Mouse (Mus musculus) G1E-ER4 (cell line): ENCODE results near the gene Tspan15. TPM values are rescaled to one million over a fixed set of nuclear protein-coding genes. Genes with fewer than 3 reads are reported as not detected.

Experiments used
- GATA1 ChIP-seq: IDR thresholded peaks from one replicate; pipeline ENCODE4 v1.8.0; 2012; ENCODE audit warnings: low read length, inconsistent platforms
- polyA plus RNA-seq: library from polyadenylated mRNA; stranded (reverse); fragments of >175 nt; gene quantifications from 2 replicates; pipeline ENCODE4 v1.2.3, GENCODE M21; 2012

The Tspan15 gene
- polyA plus RNA-seq, 1 experiment: 0.70 TPM

GRCm38 (mm10) chr10:62179944-62180343 is 51.1 kb downstream of the Tspan15 start:
- TF ChIP-seq GATA1: no peak

- TF ChIP-seq GATA1: no peak
These were observed 56.3 kb downstream of the Tspan15 start for GRCm38 (mm10) chr10:62174533-62175313.

- TF ChIP-seq GATA1: no peak
These were observed 57.1 kb downstream of the Tspan15 start for GRCm38 (mm10) chr10:62173941-62174448.

- no peak for TF ChIP-seq GATA1
These were observed 58.1 kb downstream of the Tspan15 start for GRCm38 (mm10) chr10:62172841-62173553.

GRCm38 (mm10) chr10:62162410-62162809 is 68.6 kb downstream of the Tspan15 start:
- no peak for TF ChIP-seq GATA1

GRCm38 (mm10) chr10:62149929-62150328 is 81.1 kb downstream of the Tspan15 start:
- no peak for TF ChIP-seq GATA1

- TF ChIP-seq GATA1: no peak
These were observed 83.4 kb downstream of the Tspan15 start for GRCm38 (mm10) chr10:62147466-62148248.

GRCm38 (mm10) chr10:62145957-62146356 is 85.1 kb downstream of the Tspan15 start:
- TF ChIP-seq GATA1: no peak

GRCm38 (mm10) chr10:62143820-62144219 is 87.2 kb downstream of the Tspan15 start, which contains the start of gene Fam241b:
TSS of gene Fam241b (minus strand) at chr10:62143920.
- TF ChIP-seq GATA1: no peak

- TF ChIP-seq GATA1: no peak
These were observed 93.0 kb downstream of the Tspan15 start for GRCm38 (mm10) chr10:62138040-62138439.

GRCm38 (mm10) chr10:62137150-62137549 is 93.9 kb downstream of the Tspan15 start:
- no peak for TF ChIP-seq GATA1

GRCm38 (mm10) chr10:62135696-62136470 is 95.2 kb downstream of the Tspan15 start:
- no peak for TF ChIP-seq GATA1

Other genes starting within 250 kb of the Tspan15 start
- not detected in 2 replicates for gene Neurog3, start 98.2 kb downstream of the Tspan15 start, polyA plus RNA-seq
- 3.8 and 4.6 TPM in 2 replicates for gene Fam241b, start 87.3 kb downstream of the Tspan15 start, polyA plus RNA-seq
- not detected in 2 replicates for gene Tacr2, start 21.2 kb upstream of the Tspan15 start, polyA plus RNA-seq
- 295 and 311 TPM in 2 replicates for gene Hk1, start 148.7 kb upstream of the Tspan15 start, polyA plus RNA-seq
- gene Hkdc1, start 191.2 kb upstream of the Tspan15 start, polyA plus RNA-seq: not detected in 2 replicates
- 0.05 and 0.12 TPM in 2 replicates for gene 4930507D05Rik, start 218.2 kb upstream of the Tspan15 start, polyA plus RNA-seq
- gene Supv3l1, start 218.5 kb upstream of the Tspan15 start, polyA plus RNA-seq: 12.3 and 25.8 TPM in 2 replicates